Mouse (Mus musculus) adrenal gland, adult (tissue): ENCODE measurements around the gene Gm28308.

ENCODE experiments used
- DNase-seq, 2 experiments: peaks; one replicate each; pipeline ENCODE4 v3.0.0; 2022 to 2023; ENCODE audit warnings: low spot score in 1 of 2; ENCODE audit not compliant: inconsistent age in 2 of 2

The Gm28308 gene

DNA sequence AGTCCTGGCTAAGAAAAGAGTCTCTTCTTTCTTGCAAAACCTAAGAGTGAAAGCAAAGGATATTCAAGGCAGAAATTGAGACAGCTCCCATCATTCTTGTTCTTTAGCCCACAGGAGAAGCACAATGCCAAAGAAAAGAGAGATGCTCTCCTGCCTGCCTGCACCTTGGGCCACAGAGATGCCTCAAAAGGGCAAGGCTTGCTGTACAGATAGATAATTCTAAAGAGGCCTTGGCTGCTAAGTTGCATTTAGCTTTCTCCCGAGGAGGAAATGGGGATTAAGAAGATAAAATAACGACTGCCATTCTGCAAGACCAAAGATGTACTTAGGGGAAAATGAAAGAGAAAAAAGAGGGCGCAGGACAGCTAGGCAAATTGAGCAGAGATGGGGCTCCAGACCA lies 33.8 kb upstream of the Gm28308 start:
- no peak for DNase-seq

GRCm38 (mm10) chr6:52246403-52246803 lies 33.3 kb upstream of the Gm28308 start:
- DNase-seq: no peak

DNA sequence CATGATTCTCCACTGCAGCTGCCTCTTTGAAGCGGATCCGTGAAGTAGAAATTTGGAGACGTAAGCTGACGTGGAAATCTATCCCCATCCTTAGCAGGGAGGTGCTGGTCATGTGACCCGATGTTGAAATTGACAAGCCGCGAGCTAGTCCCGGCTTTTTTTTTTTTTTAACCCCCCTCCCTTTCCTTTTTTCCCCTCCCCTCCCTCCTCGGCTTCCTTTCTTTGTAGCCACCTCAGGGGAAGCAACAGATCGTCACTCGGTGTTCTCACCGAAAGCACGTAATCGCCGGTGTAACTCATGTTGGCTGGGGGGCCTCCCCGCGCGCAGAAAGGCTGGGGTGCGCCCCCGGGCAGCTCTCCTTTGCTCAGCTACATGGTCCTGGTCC lies 32.6 kb upstream of the Gm28308 start, which contains the start of gene Hoxa11:
TSS of gene Hoxa11 (minus strand) at position 54 of the 386 bp plus-strand sequence.
- no peak for DNase-seq

DNA sequence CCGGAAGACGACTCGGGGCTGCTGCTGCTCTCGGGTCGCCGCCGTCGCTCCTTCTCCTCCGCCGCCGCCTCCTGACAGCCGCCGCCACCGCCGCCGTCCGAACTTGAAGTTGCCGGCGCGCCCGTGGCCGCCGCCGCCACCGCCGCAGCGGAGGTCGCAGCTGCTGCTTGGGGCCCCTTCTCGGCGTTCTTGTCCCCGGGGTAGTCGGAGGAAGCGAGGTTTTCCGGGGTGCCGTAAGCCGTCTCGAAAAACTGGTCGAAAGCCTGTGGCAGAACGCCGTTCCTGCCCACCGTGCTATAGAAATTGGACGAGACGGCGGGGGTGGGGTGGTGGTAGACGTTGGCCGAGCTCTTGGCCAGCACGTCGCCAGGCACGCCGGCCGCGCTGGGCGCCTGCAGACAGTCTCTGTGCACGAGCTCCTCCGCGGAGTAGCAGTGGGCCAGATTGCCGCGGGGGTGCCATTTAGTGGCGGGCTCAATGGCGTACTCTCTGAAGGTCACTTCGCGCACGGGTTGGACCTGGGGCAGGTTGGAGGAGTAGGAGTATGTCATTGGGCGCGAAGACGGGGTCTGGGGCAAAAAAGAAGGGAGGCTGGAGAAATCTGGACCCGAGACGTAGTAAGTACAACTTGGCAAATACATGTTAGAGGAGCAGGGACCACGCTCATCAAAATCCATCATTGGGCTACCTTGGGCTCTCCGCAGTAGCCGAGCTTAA lies 32.1 kb upstream of the Gm28308 start:
- DNase-seq: no peak

- no peak for DNase-seq
Measured at GRCm38 (mm10) chr6:52244471-52245039, 31.4 kb upstream of the Gm28308 start.

DNA sequence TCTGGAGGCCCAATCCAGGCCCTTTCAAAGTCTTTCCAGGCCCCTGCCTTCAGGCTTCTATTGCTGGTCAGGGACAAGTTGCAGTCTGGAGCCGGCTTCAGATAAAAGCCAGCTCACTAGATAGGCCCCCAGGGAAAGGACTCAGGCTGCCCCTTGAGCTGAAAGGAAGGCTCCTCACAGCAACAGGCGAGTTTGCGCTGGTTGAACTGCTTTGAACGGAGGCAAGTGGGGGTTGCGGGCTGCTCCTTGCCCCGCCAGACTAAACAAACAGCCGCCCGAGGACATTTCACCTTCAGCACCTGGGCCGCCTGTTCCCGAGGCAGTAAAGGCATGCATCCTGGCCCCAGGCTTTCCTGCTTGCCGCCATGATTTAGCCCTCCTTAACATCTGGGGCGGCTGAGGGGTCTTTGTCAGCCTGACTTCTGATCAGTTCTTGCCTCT lies 30.6 kb upstream of the Gm28308 start:
- no peak for DNase-seq

GRCm38 (mm10) chr6:52242801-52243332 lies 29.7 kb upstream of the Gm28308 start:
- no peak for DNase-seq

- no peak for DNase-seq
Measured at GRCm38 (mm10) chr6:52241001-52241621, 28.0 kb upstream of the Gm28308 start.

GRCm38 (mm10) chr6:52240389-52241000 lies 27.4 kb upstream of the Gm28308 start, which contains the start of gene Hoxa10:
Gene Hoxa10, minus strand, starts transcription at chr6:52240854.
- peak; percentile 67 to 87 for DNase-seq

- peak in 1 of 2 experiments; percentile 50 for DNase-seq
Measured at GRCm38 (mm10) chr6:52239625-52240388, 26.7 kb upstream of the Gm28308 start.

DNA sequence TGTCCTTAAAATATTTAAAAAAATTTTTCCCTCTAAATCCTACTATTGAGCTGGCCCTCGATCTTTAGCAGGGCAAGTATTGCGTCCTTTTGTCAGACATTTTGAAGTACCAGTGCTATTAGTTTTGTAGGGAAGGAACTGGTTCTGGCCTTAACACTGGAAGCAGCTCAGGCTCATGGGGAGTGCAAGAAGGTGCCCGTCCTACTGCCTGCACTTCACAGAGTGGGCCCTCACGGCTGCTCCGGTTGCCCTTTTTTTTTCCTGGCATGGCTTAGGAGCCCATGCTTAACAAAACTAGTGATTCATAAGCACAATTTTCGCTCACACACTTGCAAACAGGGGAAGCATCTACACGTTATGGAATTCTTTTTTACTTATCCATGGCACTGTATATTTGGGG lies 25.8 kb upstream of the Gm28308 start:
- DNase-seq: no peak

- no peak for DNase-seq
Measured at GRCm38 (mm10) chr6:52238155-52238545, 25.0 kb upstream of the Gm28308 start.

GRCm38 (mm10) chr6:52237346-52238154 lies 24.4 kb upstream of the Gm28308 start:
- DNase-seq: no peak

GRCm38 (mm10) chr6:52236806-52237205 lies 23.7 kb upstream of the Gm28308 start:
- DNase-seq: no peak

GRCm38 (mm10) chr6:52235866-52236265 lies 22.7 kb upstream of the Gm28308 start:
- DNase-seq: no peak

DNA sequence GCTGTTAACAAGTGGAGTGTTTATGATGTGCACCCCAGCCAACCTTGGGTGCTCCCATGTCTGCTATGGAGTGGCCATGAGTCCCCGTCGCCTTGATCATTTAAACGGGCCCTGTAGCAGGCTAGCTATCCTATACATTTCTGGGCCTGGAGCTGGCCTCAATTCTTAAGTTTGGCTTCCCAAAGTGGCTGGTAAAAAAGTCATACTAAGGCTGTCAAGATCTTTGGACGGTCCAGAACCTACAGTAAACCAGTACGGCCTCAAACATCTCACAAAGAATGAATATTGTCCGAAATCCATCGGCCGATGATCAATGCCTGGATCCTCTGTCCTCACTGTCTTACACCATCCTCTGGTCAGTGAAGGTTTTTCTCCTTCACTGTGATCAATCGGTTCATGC lies 22.1 kb upstream of the Gm28308 start:
- DNase-seq: no peak

DNA sequence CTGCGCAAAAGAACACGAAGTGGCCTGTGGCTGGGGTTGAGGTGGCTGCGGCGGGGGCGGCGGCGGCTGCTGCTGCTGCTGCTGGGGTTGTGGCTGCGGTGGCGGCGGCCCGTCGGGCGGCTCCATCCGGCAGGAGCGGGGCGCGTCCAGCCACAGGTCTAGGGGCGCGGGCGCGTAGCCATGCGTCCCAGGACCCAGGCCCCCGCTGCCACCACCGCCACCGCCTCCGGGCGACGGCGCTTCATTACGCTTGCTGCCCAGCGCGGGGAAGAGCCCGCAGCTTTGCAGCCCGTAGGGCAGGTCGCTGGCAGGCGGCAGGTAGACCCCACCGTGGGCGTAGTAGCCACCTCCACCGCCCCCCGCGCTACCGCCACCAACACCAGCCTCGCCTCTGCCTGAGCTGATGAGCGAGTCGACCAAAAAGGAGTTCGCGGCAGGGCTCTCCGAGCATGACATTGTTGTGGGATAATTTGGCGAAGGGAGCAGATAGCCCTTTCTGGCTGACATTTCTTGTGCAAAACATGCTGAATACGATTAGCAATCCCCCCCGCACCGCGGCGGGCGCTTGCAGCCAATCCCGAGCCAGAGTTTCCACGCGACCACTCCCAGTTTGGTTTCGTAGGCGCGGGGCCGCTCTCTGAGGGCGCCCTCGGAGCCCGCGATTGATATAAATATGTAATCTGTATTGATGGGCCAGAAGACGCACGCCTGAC lies 21.4 kb upstream of the Gm28308 start:
- DNase-seq: no peak

- DNase-seq: no peak
Measured at GRCm38 (mm10) chr6:52233546-52234427, 20.6 kb upstream of the Gm28308 start.
